Mouse (Mus musculus): ENCODE data around the gene Olfr1175-ps. TPM values are rescaled to one million over a fixed set of nuclear protein-coding genes. Genes with fewer than 3 reads are reported as not detected.

Gene Olfr1175-ps
- polyA plus RNA-seq (2012; rRNA removed), result not detected in 2 replicates

DNA sequence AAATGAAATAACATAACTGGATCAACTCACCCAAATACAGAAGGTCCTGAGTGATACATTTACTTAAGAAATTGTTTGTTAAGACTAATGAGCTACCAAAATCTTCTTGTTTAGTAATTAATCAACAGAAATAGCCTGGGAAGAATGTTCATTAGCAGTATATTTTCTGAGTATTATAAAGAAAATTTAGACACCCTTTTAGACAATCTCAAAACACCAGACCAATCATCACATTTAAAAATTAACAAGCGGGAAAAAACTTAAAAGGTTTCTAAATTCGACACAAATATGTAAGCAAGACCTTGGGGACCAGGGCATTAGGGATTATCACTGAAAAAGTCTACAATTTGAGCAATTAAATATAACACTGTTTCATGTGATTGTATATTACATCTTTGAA is at the start of gene Olfr1175-ps:
TSS of gene Olfr1175-ps (minus strand) at position 101 of the 400 bp plus-strand sequence.
- H3K4me3 ChIP-seq (ENCODE audit: control insufficient read depth, insufficient read depth, low read length), result no peak within 1 kb of the TSS
- DNase-seq, result no peak
- TF ChIP-seq CTCF (IDR thresholded peaks at IDR 0.05; ENCODE audit: borderline replicate concordance, control insufficient read depth, extremely low read depth, insufficient read depth, low read length, poor library complexity), result no peak
- no peak for TF ChIP-seq POLR2A (IDR thresholded peaks at IDR 0.05; ENCODE audit: control insufficient read depth, extremely low read depth, insufficient read depth, low read length, poor library complexity)
- no peaks in the 10 kb centered on the region for H3K27me3 ChIP-seq (ENCODE audit: control insufficient read depth, insufficient read depth, low read length)
- no peak within 1 kb of the TSS for H3K27ac ChIP-seq (ENCODE audit: control insufficient read depth, insufficient read depth, low read length)
- WGBS, result 89% methylated on average over 2 of the region's 2 CpGs
- H3K36me3 ChIP-seq (ENCODE audit: control insufficient read depth, insufficient read depth, low read length), result no peaks in the 10 kb centered on the region
- no peaks in the 10 kb centered on the region for H3K4me1 ChIP-seq (replicated peaks; ENCODE audit: control insufficient read depth, insufficient read depth, low read length)

DNA sequence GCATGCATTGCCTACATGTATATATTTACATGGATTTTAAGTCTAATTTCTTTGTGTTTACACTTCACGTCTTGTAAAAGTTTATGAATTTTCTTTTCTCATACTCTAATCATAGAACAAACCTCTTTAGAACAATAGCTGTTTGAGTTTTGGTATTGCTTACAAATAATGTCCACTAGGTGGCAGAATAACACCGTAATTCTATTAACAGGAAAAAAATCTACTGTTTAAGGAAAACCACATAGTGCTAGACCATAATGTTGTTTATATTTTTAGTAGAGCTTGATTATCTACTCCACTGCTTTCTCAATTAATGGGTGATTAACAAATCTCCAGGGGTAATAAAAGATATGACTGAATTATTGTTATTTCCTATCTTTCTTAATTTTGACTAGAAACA is 29.3 kb upstream of the Olfr1175-ps start:
- DNase-seq, result no peak
- no peak overlapping the region for H3K27ac ChIP-seq (ENCODE audit: control insufficient read depth, insufficient read depth, low read length)
- TF ChIP-seq CTCF (IDR thresholded peaks at IDR 0.05; ENCODE audit: borderline replicate concordance, control insufficient read depth, extremely low read depth, insufficient read depth, low read length, poor library complexity), result no peak
- TF ChIP-seq POLR2A (IDR thresholded peaks at IDR 0.05; ENCODE audit: control insufficient read depth, extremely low read depth, insufficient read depth, low read length, poor library complexity), result no peak
- no peaks in the 10 kb centered on the region for H3K36me3 ChIP-seq (ENCODE audit: control insufficient read depth, insufficient read depth, low read length)
- H3K4me3 ChIP-seq (ENCODE audit: control insufficient read depth, insufficient read depth, low read length), result no peak overlapping the region
- 4% methylated on average over 2 of the region's 2 CpGs for WGBS
- H3K4me1 ChIP-seq (replicated peaks; ENCODE audit: control insufficient read depth, insufficient read depth, low read length), result no peaks in the 10 kb centered on the region
- H3K27me3 ChIP-seq (ENCODE audit: control insufficient read depth, insufficient read depth, low read length), result no peaks in the 10 kb centered on the region

DNA sequence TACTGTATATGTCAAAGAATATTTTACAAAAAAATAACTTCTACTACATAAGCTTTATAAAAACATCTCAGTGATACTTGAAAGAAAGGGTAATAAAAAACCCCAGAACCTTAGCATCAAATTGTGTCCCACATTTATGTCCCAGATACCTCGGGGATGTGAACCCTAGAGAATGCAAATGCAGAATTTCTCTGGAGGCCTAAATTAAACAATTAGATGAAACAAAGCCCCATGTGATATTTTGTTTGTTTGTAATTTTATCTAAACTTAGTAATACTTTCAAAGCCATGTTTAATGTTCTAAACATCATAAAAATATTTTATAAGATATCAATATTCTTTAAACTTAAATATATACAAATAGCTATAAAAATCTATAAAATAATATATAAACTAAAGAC is 19.4 kb upstream of the Olfr1175-ps start, which contains the start of gene Olfr1177-ps:
TSS of gene Olfr1177-ps (minus strand) at position 101 of the 400 bp plus-strand sequence.
- no peaks in the 10 kb centered on the region for H3K27me3 ChIP-seq (ENCODE audit: control insufficient read depth, insufficient read depth, low read length)
- H3K27ac ChIP-seq (ENCODE audit: control insufficient read depth, insufficient read depth, low read length), result no peak within 1 kb of the TSS
- H3K4me3 ChIP-seq (ENCODE audit: control insufficient read depth, insufficient read depth, low read length), result no peak within 1 kb of the TSS
- no peaks in the 10 kb centered on the region for H3K4me1 ChIP-seq (replicated peaks; ENCODE audit: control insufficient read depth, insufficient read depth, low read length)
- TF ChIP-seq CTCF (IDR thresholded peaks at IDR 0.05; ENCODE audit: borderline replicate concordance, control insufficient read depth, extremely low read depth, insufficient read depth, low read length, poor library complexity) (no peak), POLR2A (IDR thresholded peaks at IDR 0.05; ENCODE audit: control insufficient read depth, extremely low read depth, insufficient read depth, low read length, poor library complexity) (no peak)
- 87% methylated on average over 1 of the region's 1 CpGs for WGBS
- DNase-seq, result no peak
- H3K36me3 ChIP-seq (ENCODE audit: control insufficient read depth, insufficient read depth, low read length), result no peaks in the 10 kb centered on the region

DNA sequence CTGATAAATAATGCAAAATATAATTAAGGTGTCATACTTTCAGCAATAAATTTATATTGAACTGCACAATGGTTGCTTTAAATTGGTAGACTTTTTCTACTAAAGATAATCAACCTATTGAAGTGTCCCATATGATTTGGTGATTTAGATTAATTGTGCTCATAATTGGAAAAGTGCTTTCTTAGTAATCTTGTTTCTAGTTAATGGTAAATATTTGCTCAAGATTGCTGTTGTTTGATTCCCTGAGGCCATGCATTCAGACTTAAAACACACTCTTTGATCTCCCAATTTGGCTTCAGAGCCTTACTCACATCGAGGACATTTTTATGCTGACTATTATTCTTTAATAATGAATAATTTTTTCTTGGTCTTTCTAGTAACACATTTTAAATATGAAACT is 9.4 kb upstream of the Olfr1175-ps start, which contains the start of gene Olfr1176:
TSS of gene Olfr1176 (plus strand) at position 301 of the 400 bp plus-strand sequence.
- Histone ChIP-seq H3K36me3 (ENCODE audit: control insufficient read depth, insufficient read depth, low read length) (no peaks in the 10 kb centered on the region), H3K4me1 (replicated peaks; ENCODE audit: control insufficient read depth, insufficient read depth, low read length) (no peaks in the 10 kb centered on the region), H3K27ac (ENCODE audit: control insufficient read depth, insufficient read depth, low read length) (no peak within 1 kb of the TSS), H3K4me3 (ENCODE audit: control insufficient read depth, insufficient read depth, low read length) (no peak within 1 kb of the TSS), H3K27me3 (ENCODE audit: control insufficient read depth, insufficient read depth, low read length) (no peaks in the 10 kb centered on the region)
- TF ChIP-seq CTCF (IDR thresholded peaks at IDR 0.05; ENCODE audit: borderline replicate concordance, control insufficient read depth, extremely low read depth, insufficient read depth, low read length, poor library complexity) (no peak), POLR2A (IDR thresholded peaks at IDR 0.05; ENCODE audit: control insufficient read depth, extremely low read depth, insufficient read depth, low read length, poor library complexity) (no peak)
- no peak for DNase-seq
- 76% methylated on average over 1 of the region's 1 CpGs for WGBS

DNA sequence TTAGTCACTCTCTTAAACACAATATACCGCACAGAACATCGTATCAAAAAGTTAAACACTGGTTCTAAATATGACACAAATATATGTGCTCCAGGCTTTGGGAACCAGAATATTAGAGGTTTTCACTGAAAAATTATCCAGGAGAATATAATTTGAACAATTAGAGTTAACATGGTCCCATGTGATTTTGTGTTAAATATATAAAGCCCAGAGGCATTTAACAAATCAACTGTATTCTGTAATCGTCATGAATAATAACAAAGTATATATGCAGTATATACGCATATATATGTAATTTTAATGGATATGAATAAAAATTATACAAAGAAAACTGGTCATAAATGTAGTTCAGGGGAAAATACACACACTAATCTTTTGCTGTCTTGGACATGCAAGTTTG is 12.0 kb downstream of the Olfr1175-ps start, which contains the start of gene Olfr1174-ps:
TSS of gene Olfr1174-ps (minus strand) at position 101 of the 400 bp plus-strand sequence.
- TF ChIP-seq CTCF (IDR thresholded peaks at IDR 0.05; ENCODE audit: borderline replicate concordance, control insufficient read depth, extremely low read depth, insufficient read depth, low read length, poor library complexity), result no peak
- TF ChIP-seq POLR2A (IDR thresholded peaks at IDR 0.05; ENCODE audit: control insufficient read depth, extremely low read depth, insufficient read depth, low read length, poor library complexity), result no peak
- Histone ChIP-seq H3K36me3 (ENCODE audit: control insufficient read depth, insufficient read depth, low read length) (no peaks in the 10 kb centered on the region), H3K27ac (ENCODE audit: control insufficient read depth, insufficient read depth, low read length) (no peak within 1 kb of the TSS), H3K27me3 (ENCODE audit: control insufficient read depth, insufficient read depth, low read length) (no peaks in the 10 kb centered on the region), H3K4me3 (ENCODE audit: control insufficient read depth, insufficient read depth, low read length) (no peak within 1 kb of the TSS), H3K4me1 (replicated peaks; ENCODE audit: control insufficient read depth, insufficient read depth, low read length) (no peaks in the 10 kb centered on the region)
- 97% methylated on average over 4 of the region's 4 CpGs for WGBS
- no peak for DNase-seq

DNA sequence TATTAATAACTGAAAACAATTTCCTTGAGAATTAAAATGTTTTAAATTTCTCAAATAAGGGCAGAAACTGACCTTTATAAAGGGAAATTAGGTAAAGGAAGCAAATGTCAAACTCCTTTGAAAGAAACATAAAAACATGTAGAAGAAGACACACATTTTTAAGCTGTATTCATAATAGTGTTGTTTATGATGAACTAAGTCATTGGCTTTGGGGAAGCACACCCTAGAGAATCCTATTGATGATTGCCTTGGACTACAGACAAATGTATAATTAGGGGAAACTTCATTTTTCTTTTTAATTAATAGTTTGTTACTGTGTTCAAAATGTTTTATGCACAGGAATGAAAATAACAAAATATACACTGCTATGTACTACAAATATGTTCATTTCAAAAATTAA is 47.2 kb downstream of the Olfr1175-ps start, which contains the start of gene Olfr1173:
TSS of gene Olfr1173 (minus strand) at position 101 of the 400 bp plus-strand sequence.
- no peaks in the 10 kb centered on the region for H3K27me3 ChIP-seq (ENCODE audit: control insufficient read depth, insufficient read depth, low read length)
- no peak within 1 kb of the TSS for H3K4me3 ChIP-seq (ENCODE audit: control insufficient read depth, insufficient read depth, low read length)
- no peaks in the 10 kb centered on the region for H3K36me3 ChIP-seq (ENCODE audit: control insufficient read depth, insufficient read depth, low read length)
- no peak within 1 kb of the TSS for H3K27ac ChIP-seq (ENCODE audit: control insufficient read depth, insufficient read depth, low read length)
- H3K4me1 ChIP-seq (replicated peaks; ENCODE audit: control insufficient read depth, insufficient read depth, low read length), result no peaks in the 10 kb centered on the region
- DNase-seq, result no peak
- TF ChIP-seq POLR2A (IDR thresholded peaks at IDR 0.05; ENCODE audit: control insufficient read depth, extremely low read depth, insufficient read depth, low read length, poor library complexity), result no peak
- TF ChIP-seq CTCF (IDR thresholded peaks at IDR 0.05; ENCODE audit: borderline replicate concordance, control insufficient read depth, extremely low read depth, insufficient read depth, low read length, poor library complexity), result no peak

Other genes with a start within 250 kb of the Olfr1175-ps start
- not detected in 2 replicates for gene Olfr1164, start 233.2 kb downstream of the Olfr1175-ps start, polyA plus RNA-seq (2012; rRNA removed)
- gene Olfr1166, start 198.9 kb downstream of the Olfr1175-ps start, polyA plus RNA-seq (2012; rRNA removed), result not detected in 2 replicates
- not detected in 2 replicates for gene Olfr1167, start 172.0 kb downstream of the Olfr1175-ps start, polyA plus RNA-seq (2012; rRNA removed)
- gene Olfr1168, start 145.3 kb downstream of the Olfr1175-ps start, polyA plus RNA-seq (2012; rRNA removed), result not detected in 2 replicates
- not detected in 2 replicates for gene Olfr1170, start 98.9 kb downstream of the Olfr1175-ps start, polyA plus RNA-seq (2012; rRNA removed)
- not detected in 2 replicates for gene Olfr1173, start 47.3 kb downstream of the Olfr1175-ps start, polyA plus RNA-seq (2012; rRNA removed)
- 0.05 TPM in 1 of 2 replicates, not detected in the other for gene Olfr1174-ps, start 12.1 kb downstream of the Olfr1175-ps start, polyA plus RNA-seq (2012; rRNA removed)
- not detected in 2 replicates for gene Olfr1176, start 9.5 kb upstream of the Olfr1175-ps start, polyA plus RNA-seq (2012; rRNA removed)
- not detected in 2 replicates for gene Olfr1177-ps, start 19.3 kb upstream of the Olfr1175-ps start, polyA plus RNA-seq (2012; rRNA removed)
- not detected in 2 replicates for gene Olfr1178, start 59.8 kb upstream of the Olfr1175-ps start, polyA plus RNA-seq (2012; rRNA removed)
- not detected in 2 replicates for gene Olfr1179, start 79.2 kb upstream of the Olfr1175-ps start, polyA plus RNA-seq (2012; rRNA removed)
- gene Olfr1180, start 91.9 kb upstream of the Olfr1175-ps start, polyA plus RNA-seq (2012; rRNA removed), result not detected in 2 replicates
- gene Olfr1181, start 99.0 kb upstream of the Olfr1175-ps start, polyA plus RNA-seq (2012; rRNA removed), result not detected in 2 replicates
- gene Gm13757, start 121.9 kb upstream of the Olfr1175-ps start, polyA plus RNA-seq (2012; rRNA removed), result not detected in 2 replicates
- not detected in 2 replicates for gene Olfr1183, start 127.7 kb upstream of the Olfr1175-ps start, polyA plus RNA-seq (2012; rRNA removed)
- not detected in 2 replicates for gene Olfr1184, start 156.4 kb upstream of the Olfr1175-ps start, polyA plus RNA-seq (2012; rRNA removed)
- gene Olfr1185-ps1, start 166.1 kb upstream of the Olfr1175-ps start, polyA plus RNA-seq (2012; rRNA removed), result not detected in 2 replicates
- gene Olfr1186, start 191.3 kb upstream of the Olfr1175-ps start, polyA plus RNA-seq (2012; rRNA removed), result not detected in 2 replicates
- not detected in 2 replicates for gene Olfr1188, start 229.7 kb upstream of the Olfr1175-ps start, polyA plus RNA-seq (2012; rRNA removed)